Mouse (Mus musculus) heart, embryonic 16.5 days (tissue): Measurements from ENCODE around the gene Mettl7a2. TPM values are rescaled to one million over a fixed set of nuclear protein-coding genes. Genes with fewer than 3 reads are reported as not detected.

Source experiments
- ATAC-seq: fragments of 200-750 bp; cut with Nextera tagmentation; replicated peaks from 2 replicates; pipeline ENCODE4 v1.8.0; 2017; ENCODE audit warnings: moderate number of reproducible peaks; ENCODE audit not compliant: insufficient read depth, low FRiP score; ENCODE audit errors: extremely low read depth
- H3K27ac ChIP-seq: fragments of 300-500 bp; sonication (generic); 2 replicates; pipeline ENCODE4 v1.5.1; 2014; ENCODE audit warnings: mild to moderate bottlenecking, low read length, control low read depth, moderate library complexity
- H3K27me3 ChIP-seq: fragments of 300-500 bp; sonication (generic); 2 replicates; pipeline ENCODE4 v1.6.1; 2014; ENCODE audit warnings: low read length, mixed read lengths; ENCODE audit not compliant: control insufficient read depth, insufficient read depth
- H3K36me3 ChIP-seq: fragments of 300-500 bp; sonication (generic); 2 replicates; pipeline ENCODE4 v1.6.1; 2014; ENCODE audit not compliant: control insufficient read depth, insufficient read depth
- H3K4me1 ChIP-seq: fragments of 300-500 bp; sonication (generic); 2 replicates; pipeline ENCODE4 v1.6.1; 2014; ENCODE audit warnings: low read length, mixed read lengths; ENCODE audit not compliant: control insufficient read depth, insufficient read depth
- H3K4me2 ChIP-seq: fragments of 300-500 bp; sonication (generic); 2 replicates; pipeline ENCODE4 v1.6.1; 2014; ENCODE audit warnings: low read depth, mild to moderate bottlenecking, control low read depth, low read length
- H3K4me3 ChIP-seq: fragments of 300-500 bp; sonication (generic); 2 replicates; pipeline ENCODE4 v1.5.1; 2014; ENCODE audit warnings: mild to moderate bottlenecking, control low read depth, low read length
- H3K9ac ChIP-seq: fragments of 300-500 bp; sonication (generic); 2 replicates; pipeline ENCODE4 v1.6.1; 2014; ENCODE audit warnings: low read length, control low read depth
- H3K9me3 ChIP-seq: fragments of 300-500 bp; sonication (generic); replicated peaks from 2 replicates; pipeline ENCODE4 v1.6.1; 2016; ENCODE audit warnings: low read length; ENCODE audit not compliant: control insufficient read depth
- WGBS: fragments of 180-500 bp; shearing (Covaris S2); extraction: QIAGEN DNeasy Blood & Tissue Kit; methylation state at CpG from one replicate; pipeline ENCODE4 v1.1.7; 2014; 5-methylcytosine and 5-hydroxymethylcytosine counted together
- polyA plus RNA-seq: library from polyadenylated mRNA; unstranded; fragments of >200 nt; fragmentation: Nextera tagmentation; extraction: Ambion mirVana; gene quantifications from 2 replicates; pipeline ENCODE4 v1.2.1, GENCODE M21; 2015

Gene Mettl7a2
- polyA plus RNA-seq, 1 experiment from 2014 or later: not detected

DNA sequence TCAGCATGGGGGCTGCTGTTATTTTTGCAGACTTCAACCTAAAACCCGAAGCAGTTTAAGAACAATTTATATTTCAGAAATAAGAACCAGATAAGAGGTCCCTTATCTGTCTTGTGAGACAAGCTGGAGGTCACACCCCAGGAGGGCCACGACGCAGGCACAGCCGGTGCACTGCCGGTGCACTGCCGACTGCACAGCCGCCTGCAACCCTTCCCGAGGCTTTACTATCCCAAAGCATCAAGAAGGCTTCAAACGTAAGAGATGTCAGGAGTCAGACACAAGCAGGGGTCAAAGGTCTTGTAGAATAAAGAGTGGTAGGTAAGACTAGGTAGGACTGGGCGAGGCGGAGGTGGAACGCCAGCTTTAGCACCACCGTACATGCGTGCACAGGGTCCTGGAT is 49.3 kb downstream of the Mettl7a2 start:
- no peak overlapping the region for H3K4me2 ChIP-seq
- H3K27me3 ChIP-seq: no peaks in the 10 kb centered on the region
- H3K4me1 ChIP-seq: no peaks in the 10 kb centered on the region
- no peak overlapping the region for H3K9ac ChIP-seq
- H3K9me3 ChIP-seq: no peaks in the 10 kb centered on the region
- no peak overlapping the region for H3K4me3 ChIP-seq
- H3K27ac ChIP-seq: no peak overlapping the region
- ATAC-seq: no peak
- 85% methylated on average over 14 of the region's 14 CpGs for WGBS
- peaks cover 40% of the 10 kb centered on the region for H3K36me3 ChIP-seq

DNA sequence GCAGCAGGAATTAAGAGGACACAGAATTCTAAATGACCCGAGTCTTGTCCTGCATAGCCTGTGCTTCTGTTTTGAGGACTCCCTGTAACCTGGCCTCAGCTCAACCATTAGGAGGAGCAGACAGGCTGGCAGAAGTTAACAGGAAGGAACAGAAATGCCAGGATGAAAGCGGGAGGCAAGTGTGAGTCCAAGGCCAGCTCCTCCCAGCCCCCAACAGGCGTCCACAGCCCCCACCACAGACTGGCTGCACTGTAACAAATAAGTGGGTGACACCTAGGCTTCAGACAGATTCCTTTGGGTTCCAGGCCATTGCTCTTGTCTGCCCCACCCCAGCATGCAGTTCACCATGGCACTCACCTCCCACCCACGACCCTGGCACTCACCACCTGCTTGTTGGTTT is 49.8 kb downstream of the Mettl7a2 start:
- ATAC-seq: no peak
- Histone ChIP-seq H3K9me3 (no peaks in the 10 kb centered on the region), H3K9ac (no peak overlapping the region), H3K4me2 (no peak overlapping the region), H3K4me1 (no peaks in the 10 kb centered on the region), H3K27ac (no peak overlapping the region), H3K36me3 (peaks cover 36% of the 10 kb centered on the region), H3K27me3 (no peaks in the 10 kb centered on the region), H3K4me3 (no peak overlapping the region)
- WGBS: 88% methylated on average over 4 of the region's 4 CpGs

DNA sequence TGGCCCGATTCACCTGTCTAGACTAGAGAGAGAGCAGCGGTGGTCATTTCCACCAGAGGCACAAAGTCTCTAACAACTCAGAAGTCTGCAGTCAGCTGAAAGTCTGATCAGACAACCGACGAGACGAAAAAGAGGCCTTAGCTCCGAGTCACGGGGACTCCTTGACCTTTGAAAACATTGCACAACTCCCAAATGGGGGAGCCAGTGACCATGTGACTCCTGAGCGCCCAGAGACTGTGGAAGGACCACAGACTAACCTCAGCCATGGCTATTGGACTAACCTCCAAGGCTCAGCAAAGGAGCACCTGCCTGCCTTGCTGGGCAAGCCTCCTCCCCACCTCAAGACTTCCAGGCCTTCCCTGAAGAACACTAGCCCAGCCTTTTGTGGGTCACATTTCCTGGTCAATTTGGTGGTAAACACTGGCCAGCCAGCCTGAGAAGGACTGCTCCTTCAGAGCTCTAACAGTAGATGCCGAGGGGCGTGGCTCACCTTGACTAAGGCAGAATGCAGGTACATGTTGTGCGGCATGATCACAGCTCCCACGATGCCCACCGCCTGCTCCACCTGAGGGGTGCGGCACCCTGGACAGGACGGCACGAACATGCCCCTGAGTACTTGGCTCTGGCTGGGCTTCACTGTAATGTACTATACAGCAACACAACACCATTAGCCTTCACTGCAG is 50.5 kb downstream of the Mettl7a2 start:
- H3K4me2 ChIP-seq: no peak overlapping the region
- no peak overlapping the region for H3K4me3 ChIP-seq
- WGBS: 87% methylated on average over 16 of the region's 16 CpGs
- peaks cover 41% of the 10 kb centered on the region for H3K36me3 ChIP-seq
- H3K9ac ChIP-seq: no peak overlapping the region
- H3K4me1 ChIP-seq: no peaks in the 10 kb centered on the region
- ATAC-seq: no peak
- no peaks in the 10 kb centered on the region for H3K9me3 ChIP-seq
- H3K27ac ChIP-seq: no peak overlapping the region
- H3K27me3 ChIP-seq: no peaks in the 10 kb centered on the region

DNA sequence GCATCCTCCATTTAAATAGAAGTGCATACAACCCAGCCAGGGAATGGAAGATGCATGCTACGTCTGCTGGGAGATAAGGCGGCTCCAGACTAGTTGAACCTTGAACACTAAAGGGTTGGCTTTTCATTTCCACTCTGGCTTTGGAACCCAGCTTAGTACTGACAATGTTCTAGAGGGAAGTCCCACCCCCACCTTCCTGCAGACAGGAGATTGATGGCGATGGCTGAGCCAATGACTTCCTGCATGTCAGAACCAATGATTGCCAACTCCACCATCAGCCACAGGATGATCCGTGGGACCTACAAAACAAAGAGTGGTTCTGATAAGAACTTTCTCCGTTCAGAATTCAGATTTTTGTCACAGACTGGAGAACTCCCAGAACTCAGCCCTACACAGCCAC is 53.1 kb downstream of the Mettl7a2 start:
- WGBS: 64% methylated on average over 5 of the region's 5 CpGs
- Histone ChIP-seq H3K4me3 (no peak overlapping the region), H3K9ac (no peak overlapping the region), H3K4me2 (no peak overlapping the region), H3K36me3 (peaks cover 22% of the 10 kb centered on the region), H3K4me1 (no peaks in the 10 kb centered on the region), H3K9me3 (no peaks in the 10 kb centered on the region), H3K27me3 (no peaks in the 10 kb centered on the region), H3K27ac (no peak overlapping the region)
- ATAC-seq: no peak

DNA sequence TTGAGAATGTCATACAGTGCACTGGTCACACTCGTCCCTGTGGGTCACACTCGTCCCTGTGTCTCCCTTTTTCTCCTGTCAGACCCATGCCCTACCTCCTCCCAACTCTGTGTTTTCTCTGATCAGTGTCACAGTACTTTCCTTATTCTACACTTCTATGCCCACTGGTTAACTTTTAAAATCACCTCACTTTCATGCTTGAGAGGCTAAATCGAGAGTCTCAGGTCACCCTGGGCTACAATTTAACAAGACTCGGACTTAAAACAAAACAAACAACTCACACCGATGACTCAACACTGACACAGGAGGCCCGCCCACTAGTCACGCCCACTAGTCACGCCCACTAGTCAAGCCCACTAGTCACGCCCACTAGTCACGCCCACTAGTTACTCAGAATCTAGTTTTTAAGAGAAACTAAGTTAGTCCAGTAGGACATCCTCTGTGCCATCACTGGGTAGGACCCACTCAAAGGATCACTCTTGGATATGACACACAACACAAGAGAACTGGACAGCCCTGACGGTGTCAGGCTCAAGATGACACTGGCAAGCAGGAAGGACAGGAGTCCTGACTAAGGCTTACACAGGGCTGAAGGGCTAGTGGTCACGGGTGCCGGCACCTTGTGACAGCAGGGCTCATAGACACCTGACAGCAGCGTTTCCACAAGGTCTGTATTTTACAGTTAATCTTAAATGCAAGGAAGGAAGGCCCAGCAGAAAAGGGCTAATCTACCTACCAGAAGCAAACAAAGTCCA is 58.1 kb downstream of the Mettl7a2 start:
- H3K27me3 ChIP-seq: no peaks in the 10 kb centered on the region
- peak; percentile 8; the same call in 1 of the 2 replicates for ATAC-seq

More for the DNA sequence above, 58.1 kb downstream of the Mettl7a2 start:
- no peak overlapping the region for H3K4me3 ChIP-seq
- no peak overlapping the region for H3K27ac ChIP-seq
- no peaks in the 10 kb centered on the region for H3K9me3 ChIP-seq
- 66% methylated on average over 14 of the region's 14 CpGs for WGBS
- H3K4me2 ChIP-seq: no peak overlapping the region
- H3K9ac ChIP-seq: no peak overlapping the region
- peaks cover 12% of the 10 kb centered on the region for H3K36me3 ChIP-seq
- peaks cover 11% of the 10 kb centered on the region for H3K4me1 ChIP-seq

Other genes with a start within 250 kb of the Mettl7a2 start
- gene Atf1, start 125.4 kb upstream of the Mettl7a2 start, polyA plus RNA-seq: 35.6 and 44.1 TPM in 2 replicates
- gene Tmprss12, start 72.4 kb upstream of the Mettl7a2 start, polyA plus RNA-seq: not detected in 2 replicates
- 5.8 and 6.0 TPM in 2 replicates for gene Mettl7a1, start 49.1 kb upstream of the Mettl7a2 start, polyA plus RNA-seq
- not detected in 2 replicates for gene Mettl7a3, start 18.3 kb upstream of the Mettl7a2 start, polyA plus RNA-seq
- 0.12 TPM in 1 of 2 replicates, not detected in the other for gene Methig1, start 51 bp upstream of the Mettl7a2 start, polyA plus RNA-seq
- gene Higd1c, start 11.3 kb downstream of the Mettl7a2 start, polyA plus RNA-seq: not detected in 2 replicates
- not detected in 2 replicates for gene Gm5475, start 68.9 kb downstream of the Mettl7a2 start, polyA plus RNA-seq
- 15.3 and 18.6 TPM in 2 replicates for gene Slc11a2, start 71.9 kb downstream of the Mettl7a2 start, polyA plus RNA-seq
- gene Letmd1, start 115.8 kb downstream of the Mettl7a2 start, polyA plus RNA-seq: 15.3 and 15.5 TPM in 2 replicates
- 7.2 and 8.3 TPM in 2 replicates for gene Csrnp2, start 142.3 kb downstream of the Mettl7a2 start, polyA plus RNA-seq
- 16.0 and 19.2 TPM in 2 replicates for gene Tfcp2, start 198.8 kb downstream of the Mettl7a2 start, polyA plus RNA-seq
- 3.3 and 5.6 TPM in 2 replicates for gene Pou6f1, start 246.8 kb downstream of the Mettl7a2 start, polyA plus RNA-seq